Mouse (Mus musculus) midbrain, embryonic 16.5 days (tissue): ENCODE measurements around the gene Tpsab1. TPM values are rescaled to one million over a fixed set of nuclear protein-coding genes. Genes with fewer than 3 reads are reported as not detected.

Experiments used
- ATAC-seq: fragments of 200-750 bp; cut with Nextera tagmentation; 2 replicates; pipeline ENCODE4 v1.8.0; 2017; ENCODE audit warnings: moderate TSS enrichment
- H3K27ac ChIP-seq: fragments of 300-500 bp; sonication (generic); 2 replicates; pipeline ENCODE4 v1.5.1; 2014; ENCODE audit warnings: mild to moderate bottlenecking, low read length, mixed read lengths
- H3K27me3 ChIP-seq: fragments of 300-500 bp; sonication (generic); 2 replicates; pipeline ENCODE4 v1.6.1; 2014; ENCODE audit warnings: low read depth, low read length, mixed read lengths; ENCODE audit not compliant: control insufficient read depth, insufficient read depth
- H3K36me3 ChIP-seq: fragments of 300-500 bp; sonication (generic); 2 replicates; pipeline ENCODE4 v1.6.1; 2014; ENCODE audit warnings: mild to moderate bottlenecking, low read length, moderate library complexity, mixed read lengths; ENCODE audit not compliant: control insufficient read depth, insufficient read depth
- H3K4me1 ChIP-seq: fragments of 300-500 bp; sonication (generic); 2 replicates; pipeline ENCODE4 v1.6.1; 2014; ENCODE audit warnings: mild to moderate bottlenecking, low read length, mixed read lengths; ENCODE audit not compliant: control insufficient read depth, insufficient read depth
- H3K4me2 ChIP-seq: fragments of 300-500 bp; sonication (generic); 2 replicates; pipeline ENCODE4 v1.6.1; 2014; ENCODE audit warnings: mild to moderate bottlenecking, low read length, mixed read lengths
- H3K4me3 ChIP-seq: fragments of 300-500 bp; sonication (generic); 2 replicates; pipeline ENCODE4 v1.5.1; 2014; ENCODE audit warnings: low read depth, mild to moderate bottlenecking, low read length, moderate library complexity, mixed read lengths
- H3K9ac ChIP-seq: fragments of 300-500 bp; sonication (generic); 2 replicates; pipeline ENCODE4 v1.6.1; 2014; ENCODE audit warnings: low read depth, low read length, mixed read lengths
- H3K9me3 ChIP-seq: fragments of 300-500 bp; sonication (generic); replicated peaks from 2 replicates; pipeline ENCODE4 v1.6.1; 2014; ENCODE audit warnings: mild to moderate bottlenecking, low read length, mixed read lengths; ENCODE audit not compliant: control insufficient read depth, poor library complexity, severe bottlenecking
- WGBS: fragments of 180-500 bp; shearing (Covaris S2); extraction: QIAGEN DNeasy Blood & Tissue Kit; methylation state at CpG from one replicate; pipeline ENCODE4 v1.1.7; 2014; 5-methylcytosine and 5-hydroxymethylcytosine counted together
- polyA plus RNA-seq: library from polyadenylated mRNA; unstranded; fragments of >200 nt; fragmentation: Nextera tagmentation; extraction: Ambion mirVana; gene quantifications from 2 replicates; pipeline ENCODE4 v1.2.1, GENCODE M21; 2015

The Tpsab1 gene
- not detected in 2 replicates for polyA plus RNA-seq

DNA sequence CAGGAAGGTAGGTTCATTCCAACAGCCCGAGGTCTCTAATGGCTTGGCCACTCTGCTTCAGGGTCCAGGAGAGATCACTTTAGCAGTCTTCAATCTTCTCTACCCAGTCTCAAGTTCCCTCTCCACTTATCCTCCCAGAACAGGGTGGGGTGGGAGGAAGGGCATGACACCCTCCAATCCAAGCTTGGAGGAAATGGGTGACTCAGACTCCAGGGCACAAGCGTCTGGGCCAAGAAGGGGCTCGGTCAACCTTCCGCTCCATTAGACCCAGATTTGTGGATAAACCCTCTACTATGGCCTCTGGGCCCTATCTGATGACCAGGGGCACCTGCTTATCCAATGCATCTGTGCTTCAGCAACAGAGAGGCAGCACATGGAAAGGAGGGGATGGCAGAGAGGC lies at the start of gene Tpsab1:
Gene Tpsab1, minus strand, starts transcription at position 101 of the 400 bp plus-strand sequence.
- Histone ChIP-seq H3K4me2 (no peak within 1 kb of the TSS), H3K27me3 (no peaks in the 10 kb centered on the region), H3K9ac (no peak within 1 kb of the TSS), H3K4me1 (no peaks in the 10 kb centered on the region), H3K4me3 (no peak within 1 kb of the TSS), H3K36me3 (no peaks in the 10 kb centered on the region), H3K9me3 (no peaks in the 10 kb centered on the region), H3K27ac (no peak within 1 kb of the TSS)
- no peak for ATAC-seq
- WGBS: 99% methylated on average over 4 of the region's 4 CpGs

DNA sequence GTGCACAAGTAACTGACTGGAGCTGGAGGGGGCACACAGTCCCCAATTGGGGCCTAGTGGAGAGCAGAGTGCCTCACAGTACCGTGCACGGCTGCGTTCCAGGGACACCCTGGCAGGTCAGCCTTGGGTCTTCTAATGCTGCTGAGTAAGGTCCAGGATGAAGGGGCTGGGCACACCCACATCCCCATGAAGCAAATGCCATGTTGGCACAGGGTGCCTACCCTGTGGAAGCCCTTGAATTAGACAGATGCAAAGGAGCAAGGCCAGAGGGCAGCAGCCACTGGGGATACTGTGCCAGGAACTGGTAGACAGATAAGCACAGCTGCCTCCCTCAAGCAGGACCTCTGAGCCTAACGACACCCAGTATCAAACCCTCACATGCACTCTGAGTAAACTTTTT lies 49.2 kb upstream of the Tpsab1 start:
- 0 out of 2 replicates have a peak, but pooled peaks cover 4% of the 10 kb centered on the region for H3K4me1 ChIP-seq
- WGBS: 87% methylated on average over 4 of the region's 4 CpGs
- H3K9me3 ChIP-seq: no peaks in the 10 kb centered on the region
- no peak overlapping the region for H3K4me3 ChIP-seq
- no peak overlapping the region for H3K4me2 ChIP-seq
- no peak overlapping the region for H3K9ac ChIP-seq
- no peaks in the 10 kb centered on the region for H3K27me3 ChIP-seq
- no peak for ATAC-seq
- H3K27ac ChIP-seq: no peak overlapping the region
- peaks cover 8% of the 10 kb centered on the region; the same call in 1 of the 2 replicates for H3K36me3 ChIP-seq

DNA sequence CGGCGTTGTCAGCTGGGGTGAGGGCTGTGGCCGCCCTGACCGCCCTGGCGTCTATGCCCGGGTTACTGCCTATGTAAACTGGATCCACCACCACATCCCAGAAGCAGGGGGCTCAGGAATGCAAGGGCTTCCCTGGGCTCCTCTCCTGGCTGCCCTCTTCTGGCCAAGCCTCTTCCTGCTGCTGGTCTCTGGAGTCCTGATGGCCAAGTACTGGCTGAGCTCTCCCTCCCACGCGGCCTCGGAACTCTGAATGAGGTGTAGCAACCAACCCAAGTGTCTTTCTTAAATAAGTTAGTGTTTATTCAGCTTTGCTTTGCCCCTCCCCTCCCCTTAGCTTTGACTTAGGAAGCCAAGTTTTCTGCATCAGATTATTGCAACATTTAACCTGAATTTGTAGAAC lies 28.6 kb upstream of the Tpsab1 start:
- Histone ChIP-seq H3K9me3 (no peaks in the 10 kb centered on the region), H3K27me3 (no peaks in the 10 kb centered on the region), H3K36me3 (peaks cover 16% of the 10 kb centered on the region; the same call in 1 of the 2 replicates), H3K4me1 (no peaks in the 10 kb centered on the region), H3K4me3 (no peak overlapping the region), H3K9ac (no peak overlapping the region), H3K4me2 (no peak overlapping the region), H3K27ac (no peak overlapping the region)
- no peak for ATAC-seq
- WGBS: 50% methylated on average over 9 of the region's 9 CpGs

- ATAC-seq: no peak
- H3K27me3 ChIP-seq: no peaks in the 10 kb centered on the region
- no peaks in the 10 kb centered on the region for H3K4me1 ChIP-seq
- H3K27ac ChIP-seq: no peak overlapping the region
- no peaks in the 10 kb centered on the region for H3K9me3 ChIP-seq
- no peak overlapping the region for H3K4me3 ChIP-seq
- no peak overlapping the region for H3K4me2 ChIP-seq
- WGBS: 78% methylated on average over 8 of the region's 8 CpGs
- H3K9ac ChIP-seq: no peak overlapping the region
- H3K36me3 ChIP-seq: peaks cover 12% of the 10 kb centered on the region; the same call in 1 of the 2 replicates
Measured at GRCm38 (mm10) chr17:25372491-25372890, 27.1 kb upstream of the Tpsab1 start.

GRCm38 (mm10) chr17:25368973-25369372 lies 23.6 kb upstream of the Tpsab1 start, which contains the start of gene Tpsg1:
Gene Tpsg1, plus strand, starts transcription at chr17:25369273.
- H3K9me3 ChIP-seq: no peaks in the 10 kb centered on the region
- WGBS: 74% methylated on average over 3 of the region's 3 CpGs
- H3K36me3 ChIP-seq: no peaks in the 10 kb centered on the region
- H3K9ac ChIP-seq: no peak within 1 kb of the TSS
- no peak within 1 kb of the TSS for H3K27ac ChIP-seq
- no peak for ATAC-seq
- H3K27me3 ChIP-seq: no peaks in the 10 kb centered on the region
- H3K4me1 ChIP-seq: no peaks in the 10 kb centered on the region
- H3K4me3 ChIP-seq: no peak within 1 kb of the TSS
- no peak within 1 kb of the TSS for H3K4me2 ChIP-seq

- ATAC-seq: no peak
- H3K9me3 ChIP-seq: no peaks in the 10 kb centered on the region
- no peaks in the 10 kb centered on the region for H3K27me3 ChIP-seq
- H3K4me2 ChIP-seq: no peak within 1 kb of the TSS
- no peaks in the 10 kb centered on the region for H3K36me3 ChIP-seq
- 68% methylated on average over 2 of the region's 2 CpGs for WGBS
- no peak within 1 kb of the TSS for H3K9ac ChIP-seq
- H3K4me3 ChIP-seq: no peak within 1 kb of the TSS
- H3K27ac ChIP-seq: no peak within 1 kb of the TSS
- H3K4me1 ChIP-seq: no peaks in the 10 kb centered on the region
Measured at GRCm38 (mm10) chr17:25366005-25366404, 20.6 kb upstream of the Tpsab1 start, which contains the start of gene Tpsb2. Gene Tpsb2, plus strand, starts transcription at chr17:25366305.

DNA sequence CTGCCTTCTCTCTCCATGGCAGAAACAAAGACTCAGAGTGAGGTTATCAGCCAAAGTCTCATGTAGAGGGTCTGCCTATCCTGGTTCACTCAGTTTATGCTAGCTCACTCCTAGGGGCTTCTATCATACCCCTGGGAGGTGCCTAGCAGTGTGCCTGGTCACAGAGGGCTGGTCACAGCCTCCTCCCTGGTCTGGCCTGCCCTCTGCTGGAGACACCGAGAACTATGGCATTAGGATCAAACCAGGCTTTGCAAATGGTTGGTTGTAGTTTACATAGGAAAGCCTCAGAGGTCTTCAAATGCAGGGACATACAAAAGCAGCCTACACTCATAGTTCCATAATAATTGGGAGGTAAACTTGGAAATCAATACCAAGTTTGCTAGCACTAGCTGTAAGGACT lies 18.4 kb upstream of the Tpsab1 start:
- Histone ChIP-seq H3K9me3 (no peaks in the 10 kb centered on the region), H3K4me3 (no peak overlapping the region), H3K27ac (no peak overlapping the region), H3K4me1 (no peaks in the 10 kb centered on the region), H3K36me3 (no peaks in the 10 kb centered on the region), H3K4me2 (no peak overlapping the region), H3K27me3 (no peaks in the 10 kb centered on the region), H3K9ac (no peak overlapping the region)
- 10% methylated on average over 1 of the region's 1 CpGs for WGBS
- no peak for ATAC-seq

- H3K4me3 ChIP-seq: no peak overlapping the region
- H3K27ac ChIP-seq: no peak overlapping the region
- no peaks in the 10 kb centered on the region for H3K27me3 ChIP-seq
- no peaks in the 10 kb centered on the region for H3K9me3 ChIP-seq
- no peaks in the 10 kb centered on the region for H3K4me1 ChIP-seq
- H3K4me2 ChIP-seq: no peak overlapping the region
- no peak overlapping the region for H3K9ac ChIP-seq
- no peaks in the 10 kb centered on the region for H3K36me3 ChIP-seq
- WGBS: 66% methylated on average over 2 of the region's 2 CpGs
- no peak for ATAC-seq
Measured at GRCm38 (mm10) chr17:25361291-25361690, 15.9 kb upstream of the Tpsab1 start.

DNA sequence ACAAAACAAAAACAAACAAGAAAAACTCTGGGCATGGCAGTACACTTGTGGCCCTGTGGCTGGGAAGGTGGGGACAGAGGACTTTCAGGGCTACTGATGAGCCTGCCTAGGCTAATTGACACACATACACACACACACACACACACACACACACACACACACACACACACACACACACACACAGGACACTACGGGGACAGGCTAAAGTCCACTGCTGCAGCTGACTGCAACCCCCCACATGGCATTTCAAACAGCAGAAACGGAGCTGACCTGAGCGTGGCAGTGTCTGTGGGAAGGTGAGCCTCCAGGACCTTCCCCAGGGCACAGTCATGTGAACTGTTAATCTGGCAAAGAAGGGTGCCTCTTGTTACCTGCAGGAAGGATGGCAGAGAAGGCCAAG lies 3.9 kb downstream of the Tpsab1 start:
- Histone ChIP-seq H3K9ac (no peak overlapping the region), H3K4me3 (no peak overlapping the region), H3K27ac (no peak overlapping the region), H3K4me2 (no peak overlapping the region), H3K36me3 (no peaks in the 10 kb centered on the region), H3K27me3 (no peaks in the 10 kb centered on the region), H3K9me3 (no peaks in the 10 kb centered on the region), H3K4me1 (no peaks in the 10 kb centered on the region)
- WGBS: 60% methylated on average over 3 of the region's 3 CpGs
- no peak for ATAC-seq
